Mouse (Mus musculus) intestine, postnatal 0 days (tissue): ENCODE results near the gene Ntn5. TPM values are rescaled to one million over a fixed set of nuclear protein-coding genes. Genes with fewer than 3 reads are reported as not detected.

Experiments
- ATAC-seq: fragments of 200-750 bp; cut with Nextera tagmentation; 2 replicates; pipeline ENCODE4 v1.8.0; 2017; ENCODE audit warnings: mild to moderate bottlenecking, moderate TSS enrichment, moderate library complexity
- H3K27ac ChIP-seq: fragments of 300-500 bp; sonication (generic); 2 replicates; pipeline ENCODE4 v1.5.1; 2014; ENCODE audit warnings: mild to moderate bottlenecking, low read depth, low read length, moderate library complexity
- H3K27me3 ChIP-seq: fragments of 300-500 bp; sonication (generic); replicated peaks from 2 replicates; pipeline ENCODE4 v1.6.1; 2014; ENCODE audit warnings: low read length, mixed read lengths; ENCODE audit not compliant: control insufficient read depth, insufficient read depth
- H3K36me3 ChIP-seq: fragments of 300-500 bp; sonication (generic); 2 replicates; pipeline ENCODE4 v1.6.1; 2014; ENCODE audit warnings: mild to moderate bottlenecking, moderate library complexity; ENCODE audit not compliant: control insufficient read depth, insufficient read depth
- H3K4me1 ChIP-seq: fragments of 300-500 bp; sonication (generic); replicated peaks from 2 replicates; pipeline ENCODE4 v1.6.1; 2014; ENCODE audit warnings: antibody characterized with exemption, low read length, mixed read lengths; ENCODE audit not compliant: control insufficient read depth, insufficient read depth
- H3K4me2 ChIP-seq: fragments of 300-500 bp; sonication (generic); replicated peaks from 2 replicates; pipeline ENCODE4 v1.6.1; 2014; ENCODE audit warnings: low read depth, mild to moderate bottlenecking, moderate library complexity
- H3K4me3 ChIP-seq: fragments of 300-500 bp; sonication (generic); 2 replicates; pipeline ENCODE4 v1.5.1; 2014; ENCODE audit warnings: low read depth, low read length
- H3K9ac ChIP-seq: fragments of 300-500 bp; sonication (generic); 2 replicates; pipeline ENCODE4 v1.6.1; 2014; ENCODE audit warnings: mild to moderate bottlenecking, low read depth, low read length
- H3K9me3 ChIP-seq: fragments of 300-500 bp; sonication (generic); 2 replicates; pipeline ENCODE4 v1.6.1; 2016; ENCODE audit warnings: mixed run types; ENCODE audit not compliant: control insufficient read depth
- CTCF ChIP-seq: sonication (generic); IDR thresholded peaks from 2 replicates; pipeline ENCODE4 v1.5.1; 2016; ENCODE audit warnings: low read depth, mild to moderate bottlenecking, control low read depth, antibody characterized with exemption, moderate library complexity
- WGBS: fragments of 180-500 bp; shearing (Covaris S2); extraction: QIAGEN DNeasy Blood & Tissue Kit; methylation state at CpG from one replicate; pipeline ENCODE4 v1.1.7; 2014; 5-methylcytosine and 5-hydroxymethylcytosine counted together
- polyA plus RNA-seq: library from polyadenylated mRNA; unstranded; fragments of >200 nt; fragmentation: Nextera tagmentation; extraction: Ambion mirVana; gene quantifications from 2 replicates; pipeline ENCODE4 v1.2.1, GENCODE M21; 2015

Ntn5 gene
- polyA plus RNA-seq, 1 experiment from 2014 or later: 0.10 TPM

GRCm38 (mm10) chr7:45713881-45714520, 30.2 kb downstream of the Ntn5 start:
- peak overlapping the region; percentile 88 for H3K4me2 ChIP-seq
- peak overlapping the region; percentile 86 for H3K9ac ChIP-seq
- 46% methylated on average over 6 of the region's 6 CpGs for WGBS
- H3K4me1 ChIP-seq: peaks cover 31% of the 10 kb centered on the region; the same call in 1 of the 2 replicates
- no peak for TF ChIP-seq CTCF
- ATAC-seq: no peak
- H3K27ac ChIP-seq: peak overlapping the region; percentile 99
- peaks cover 31% of the 10 kb centered on the region; the same call in 1 of the 2 replicates for H3K36me3 ChIP-seq
- H3K27me3 ChIP-seq: no peaks in the 10 kb centered on the region
- H3K9me3 ChIP-seq: no peaks in the 10 kb centered on the region
- H3K4me3 ChIP-seq: peak overlapping the region; percentile 70

- Histone ChIP-seq H3K9ac (peak overlapping the region; percentile 86), H3K4me2 (peak overlapping the region; percentile 88), H3K4me3 (peak overlapping the region; percentile 70), H3K4me1 (peaks cover 26% of the 10 kb centered on the region; the same call in 1 of the 2 replicates), H3K27ac (peak overlapping the region; percentile 99), H3K36me3 (peaks cover 38% of the 10 kb centered on the region; the same call in 1 of the 2 replicates), H3K9me3 (no peaks in the 10 kb centered on the region), H3K27me3 (no peaks in the 10 kb centered on the region)
- no peak for TF ChIP-seq CTCF
- 5% methylated on average over 14 of the region's 14 CpGs for WGBS
- ATAC-seq: peak; percentile 77
Measured at GRCm38 (mm10) chr7:45714630-45715089, 30.8 kb downstream of the Ntn5 start.

- no peaks in the 10 kb centered on the region for H3K9me3 ChIP-seq
- peak within 1 kb of the TSS; percentile 70 for H3K4me3 ChIP-seq
- TF ChIP-seq CTCF: 0 out of 2 replicates have a peak, but pooled peaks have one; percentile 20
- 4% methylated on average over 34 of the region's 34 CpGs for WGBS
- H3K9ac ChIP-seq: peak within 1 kb of the TSS; percentile 86
- H3K27ac ChIP-seq: peak within 1 kb of the TSS; percentile 99
- peak within 1 kb of the TSS; percentile 88 for H3K4me2 ChIP-seq
- H3K36me3 ChIP-seq: peaks cover 39% of the 10 kb centered on the region
- no peaks in the 10 kb centered on the region for H3K27me3 ChIP-seq
- ATAC-seq: peak; percentile 76
- peaks cover 21% of the 10 kb centered on the region; the same call in 1 of the 2 replicates for H3K4me1 ChIP-seq
Measured at GRCm38 (mm10) chr7:45715090-45715708, 31.4 kb downstream of the Ntn5 start, which contains the start of gene Rpl18. Rpl18 (plus strand) TSS chr7:45715457.

GRCm38 (mm10) chr7:45715741-45716459, 32.1 kb downstream of the Ntn5 start:
- Histone ChIP-seq H3K4me2 (peak overlapping the region; percentile 88), H3K9me3 (no peaks in the 10 kb centered on the region), H3K27ac (peak overlapping the region; percentile 99), H3K9ac (0 out of 2 replicates have a peak overlapping the region, but pooled peaks have one; percentile 17), H3K4me3 (peak overlapping the region; percentile 70), H3K27me3 (no peaks in the 10 kb centered on the region), H3K36me3 (peaks cover 39% of the 10 kb centered on the region), H3K4me1 (peaks cover 19% of the 10 kb centered on the region; the same call in 1 of the 2 replicates)
- ATAC-seq: no peak
- WGBS: 76% methylated on average over 19 of the region's 19 CpGs
- TF ChIP-seq CTCF: no peak

- Histone ChIP-seq H3K27ac (no peak overlapping the region), H3K4me1 (peaks cover 19% of the 10 kb centered on the region; the same call in 1 of the 2 replicates)
- 87% methylated on average over 3 of the region's 3 CpGs for WGBS
Measured at GRCm38 (mm10) chr7:45716460-45716857, 32.6 kb downstream of the Ntn5 start.

More at GRCm38 (mm10) chr7:45716460-45716857, 32.6 kb downstream of the Ntn5 start:
- Histone ChIP-seq H3K36me3 (peaks cover 38% of the 10 kb centered on the region), H3K4me2 (peak overlapping the region; percentile 88), H3K4me3 (peak overlapping the region; percentile 67; the same call in 1 of the 2 replicates), H3K9me3 (no peaks in the 10 kb centered on the region), H3K9ac (peak overlapping the region; percentile 79; the same call in 1 of the 2 replicates), H3K27me3 (no peaks in the 10 kb centered on the region)
- no peak for TF ChIP-seq CTCF
- ATAC-seq: no peak
